Mouse (Mus musculus): Measurements from ENCODE around the gene Cad.
"Not testable (repeated sequence)": the region's sequence is repeated elsewhere in the genome, so short reads cannot be mapped to it uniquely, and the experiment has no call there.

Gene Cad

DNA sequence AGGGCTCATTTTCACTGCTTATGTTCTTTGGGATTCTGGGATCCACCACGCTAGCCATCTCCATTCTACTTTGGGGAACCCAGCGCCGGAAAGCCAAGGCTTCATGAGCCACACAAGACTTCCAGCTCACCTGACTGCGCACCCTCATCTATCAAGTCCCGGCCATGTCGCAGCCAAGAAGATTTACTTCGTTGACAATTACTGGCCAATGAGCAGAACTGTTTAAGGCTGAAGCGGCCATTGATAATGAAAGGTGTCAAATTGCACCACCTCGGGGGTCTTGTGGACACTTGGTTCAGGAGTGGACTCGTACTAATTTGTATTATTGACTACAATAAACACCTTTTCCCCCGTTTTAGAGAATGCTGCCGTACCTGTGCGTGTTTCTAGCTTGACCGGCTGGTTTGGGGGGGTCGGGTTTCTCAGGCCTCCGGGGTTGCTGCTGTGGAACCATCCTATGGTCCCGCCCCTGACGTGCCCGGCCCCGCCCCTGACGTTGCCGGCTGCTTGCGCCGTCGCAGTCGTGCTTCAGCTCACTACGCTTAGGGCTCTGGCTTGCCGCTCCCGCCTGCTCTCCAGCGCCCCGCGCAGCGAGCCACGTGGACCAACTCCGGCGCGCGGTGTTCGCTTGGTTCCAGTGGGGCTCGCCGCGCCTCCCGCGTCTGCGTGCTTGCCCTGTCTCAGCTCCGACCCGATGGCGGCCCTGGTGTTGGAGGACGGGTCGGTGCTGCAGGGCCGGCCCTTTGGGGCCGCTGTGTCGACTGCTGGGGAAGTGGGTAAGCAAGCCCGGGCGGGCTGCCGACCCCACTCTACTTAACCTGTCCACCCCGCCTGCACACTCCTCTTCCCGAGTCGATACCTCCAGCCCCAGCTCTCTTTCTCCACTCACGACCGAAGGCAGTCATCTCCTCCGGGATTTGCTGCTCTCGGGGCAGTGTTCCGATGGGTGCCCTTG, at the start of gene Cad:
TSS of gene Cad (plus strand) at position 520 of the 955 bp plus-strand sequence.
- H3K27me3 ChIP-seq (ENCODE audit: control insufficient read depth, insufficient read depth, low read length, poor library complexity, severe bottlenecking) = no peaks in the 10 kb centered on the region
- peak; percentile 91 for DNase-seq (ENCODE audit: low read depth, low spot score)
- 0 out of 2 replicates have a peak, but pooled peaks cover 7% of the 10 kb centered on the region for H3K36me3 ChIP-seq (ENCODE audit: control insufficient read depth, insufficient read depth, low read length, poor library complexity, severe bottlenecking)

DNA sequence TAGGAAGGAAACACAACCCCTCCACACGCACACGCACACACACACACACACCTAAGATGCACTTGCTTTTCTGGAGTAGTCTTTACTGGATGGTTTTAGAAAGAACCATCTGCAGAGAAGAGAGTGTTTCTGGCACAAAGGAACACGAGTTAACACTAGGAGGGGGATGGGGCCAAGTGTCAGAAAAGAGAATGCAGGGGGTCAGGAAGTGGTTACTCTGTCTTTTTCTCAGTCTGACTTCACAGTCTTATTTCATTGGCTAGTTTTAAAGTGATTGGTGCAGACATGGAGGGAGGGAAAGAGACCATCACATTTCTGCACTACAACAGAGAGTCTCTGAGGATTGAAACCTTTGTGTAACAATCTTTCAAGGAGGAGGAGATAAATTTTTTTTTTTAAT, 41.8 kb upstream of the Cad start:
- no peak for DNase-seq (ENCODE audit: low read depth, low spot score)
- no peaks in the 10 kb centered on the region for H3K36me3 ChIP-seq (ENCODE audit: control insufficient read depth, insufficient read depth, low read length, poor library complexity, severe bottlenecking)
- H3K27me3 ChIP-seq (ENCODE audit: control insufficient read depth, insufficient read depth, low read length, poor library complexity, severe bottlenecking) = no peaks in the 10 kb centered on the region

DNA sequence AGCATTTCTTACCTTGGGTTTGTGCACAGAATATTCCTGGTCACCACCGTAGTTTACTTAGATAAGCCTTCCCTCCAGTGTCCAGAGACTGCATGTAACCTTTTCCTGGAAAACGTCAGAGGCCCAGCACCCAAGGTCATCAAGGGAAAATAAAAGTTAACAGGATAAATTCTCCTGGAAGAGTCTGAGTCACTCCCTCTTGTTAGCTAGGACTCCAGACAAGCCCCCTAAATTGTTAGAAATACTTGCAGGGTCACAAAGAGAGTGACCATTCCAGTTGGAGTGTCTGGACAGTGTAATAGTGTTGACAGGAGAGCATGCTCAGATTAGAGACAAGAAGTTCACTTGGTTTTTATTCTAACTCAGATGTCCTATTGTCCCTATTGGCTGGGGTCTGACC, 38.7 kb upstream of the Cad start:
- no peak for DNase-seq (ENCODE audit: low read depth, low spot score)
- Histone ChIP-seq H3K27me3 (ENCODE audit: control insufficient read depth, insufficient read depth, low read length, poor library complexity, severe bottlenecking) (no peaks in the 10 kb centered on the region), H3K36me3 (ENCODE audit: control insufficient read depth, insufficient read depth, low read length, poor library complexity, severe bottlenecking) (no peaks in the 10 kb centered on the region)

DNA sequence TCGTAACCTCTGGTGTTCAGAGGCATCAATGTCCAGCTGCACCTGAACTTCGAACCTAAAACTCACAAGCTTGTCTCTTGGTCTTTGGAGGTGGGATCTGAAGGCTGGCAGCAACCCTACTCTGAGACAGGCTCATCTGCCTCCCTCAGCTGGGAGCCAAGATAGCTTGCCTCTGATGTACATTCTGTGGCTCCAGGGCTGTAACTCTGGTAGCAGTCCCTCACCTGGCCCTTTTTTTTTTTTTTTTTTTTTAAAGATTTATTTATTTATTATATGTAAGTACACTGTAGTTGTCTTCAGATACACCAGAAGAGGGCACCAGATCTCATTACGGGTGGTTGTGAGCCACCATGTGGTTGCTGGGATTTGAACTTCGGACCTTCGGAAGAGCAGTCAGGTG, 32.8 kb upstream of the Cad start:
- not testable (repeated sequence) for H3K36me3 ChIP-seq (ENCODE audit: control insufficient read depth, insufficient read depth, low read length, poor library complexity, severe bottlenecking); DNase-seq (ENCODE audit: low read depth, low spot score); H3K27me3 ChIP-seq (ENCODE audit: control insufficient read depth, insufficient read depth, low read length, poor library complexity, severe bottlenecking)

GRCm38 (mm10) chr5:31022690-31023089, 31.9 kb upstream of the Cad start:
- no peak for DNase-seq (ENCODE audit: low read depth, low spot score)
- Histone ChIP-seq H3K27me3 (ENCODE audit: control insufficient read depth, insufficient read depth, low read length, poor library complexity, severe bottlenecking) (no peaks in the 10 kb centered on the region; the same call in 1 of the 2 replicates), H3K36me3 (ENCODE audit: control insufficient read depth, insufficient read depth, low read length, poor library complexity, severe bottlenecking) (no peaks in the 10 kb centered on the region)

DNA sequence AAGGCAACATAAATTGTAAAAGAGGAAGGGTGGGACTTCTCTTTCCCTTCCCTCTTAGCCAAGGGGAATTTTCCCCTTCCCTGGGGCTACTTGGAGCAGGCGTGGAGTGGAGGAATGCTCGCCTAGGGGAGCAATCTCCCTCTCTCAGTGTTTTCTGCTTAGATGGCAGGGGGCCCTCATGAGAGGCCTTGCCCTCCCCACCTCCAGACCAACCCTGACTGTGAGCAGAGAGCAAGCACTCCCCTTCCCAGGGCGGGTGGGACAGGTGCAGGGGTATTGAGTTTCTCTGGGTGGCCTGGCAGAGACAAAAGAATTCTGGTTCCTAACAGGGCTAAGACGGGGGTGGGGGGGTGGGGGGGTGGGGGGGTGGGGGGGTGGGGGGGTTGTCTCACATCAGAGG, 31.3 kb upstream of the Cad start:
- Histone ChIP-seq H3K27me3 (ENCODE audit: control insufficient read depth, insufficient read depth, low read length, poor library complexity, severe bottlenecking) (no peaks in the 10 kb centered on the region; the same call in 1 of the 2 replicates), H3K36me3 (ENCODE audit: control insufficient read depth, insufficient read depth, low read length, poor library complexity, severe bottlenecking) (no peaks in the 10 kb centered on the region)
- no peak for DNase-seq (ENCODE audit: low read depth, low spot score)

- Histone ChIP-seq H3K27me3 (ENCODE audit: control insufficient read depth, insufficient read depth, low read length, poor library complexity, severe bottlenecking) (no peaks in the 10 kb centered on the region; the same call in 1 of the 2 replicates), H3K36me3 (ENCODE audit: control insufficient read depth, insufficient read depth, low read length, poor library complexity, severe bottlenecking) (no peaks in the 10 kb centered on the region)
- no peak for DNase-seq (ENCODE audit: low read depth, low spot score)
Measured at GRCm38 (mm10) chr5:31024641-31025040, 29.9 kb upstream of the Cad start.

DNA sequence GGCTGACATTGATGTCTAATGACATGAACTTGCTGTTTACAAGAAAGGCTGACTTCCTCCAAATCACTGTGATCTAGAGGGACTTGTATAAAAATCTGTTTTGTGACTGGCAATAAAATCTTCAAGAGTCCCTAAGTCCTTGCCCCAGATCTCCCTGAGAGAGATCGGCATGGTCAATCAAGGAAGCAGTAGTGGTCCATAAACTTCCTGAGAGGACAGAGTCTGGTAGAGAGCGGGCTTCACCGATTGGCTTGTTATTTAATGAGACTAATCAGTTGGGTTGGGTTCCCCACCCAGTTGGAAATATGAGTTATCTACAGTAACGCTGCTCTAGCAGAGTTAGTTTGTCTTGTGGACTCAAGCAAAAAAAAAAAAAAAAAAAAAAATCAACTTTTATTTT, 23.7 kb upstream of the Cad start:
- no peaks in the 10 kb centered on the region for H3K36me3 ChIP-seq (ENCODE audit: control insufficient read depth, insufficient read depth, low read length, poor library complexity, severe bottlenecking)
- DNase-seq (ENCODE audit: low read depth, low spot score) = no peak
- H3K27me3 ChIP-seq (ENCODE audit: control insufficient read depth, insufficient read depth, low read length, poor library complexity, severe bottlenecking) = no peaks in the 10 kb centered on the region

DNA sequence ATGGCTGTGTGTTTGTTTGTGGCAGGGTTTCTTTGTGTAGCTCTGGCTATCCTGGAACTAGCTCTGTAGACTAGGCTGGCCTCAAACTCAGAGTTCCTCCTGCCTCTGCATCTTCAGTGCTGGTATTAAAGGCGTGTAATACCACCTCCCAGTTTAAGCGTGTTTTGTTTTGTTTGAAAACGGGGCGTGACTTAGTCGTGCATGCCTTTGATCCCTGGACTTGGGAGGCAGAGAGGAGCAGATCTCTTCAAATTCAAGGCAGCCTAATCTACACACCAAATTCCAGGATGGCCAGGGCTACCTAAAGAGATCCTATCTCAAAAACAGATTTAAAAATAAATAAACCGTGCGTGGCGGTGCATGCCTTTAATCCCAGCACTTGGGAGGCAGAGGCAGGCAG, 23.1 kb upstream of the Cad start:
- DNase-seq (ENCODE audit: low read depth, low spot score) = no peak
- no peaks in the 10 kb centered on the region for H3K36me3 ChIP-seq (ENCODE audit: control insufficient read depth, insufficient read depth, low read length, poor library complexity, severe bottlenecking)
- no peaks in the 10 kb centered on the region for H3K27me3 ChIP-seq (ENCODE audit: control insufficient read depth, insufficient read depth, low read length, poor library complexity, severe bottlenecking)

DNA sequence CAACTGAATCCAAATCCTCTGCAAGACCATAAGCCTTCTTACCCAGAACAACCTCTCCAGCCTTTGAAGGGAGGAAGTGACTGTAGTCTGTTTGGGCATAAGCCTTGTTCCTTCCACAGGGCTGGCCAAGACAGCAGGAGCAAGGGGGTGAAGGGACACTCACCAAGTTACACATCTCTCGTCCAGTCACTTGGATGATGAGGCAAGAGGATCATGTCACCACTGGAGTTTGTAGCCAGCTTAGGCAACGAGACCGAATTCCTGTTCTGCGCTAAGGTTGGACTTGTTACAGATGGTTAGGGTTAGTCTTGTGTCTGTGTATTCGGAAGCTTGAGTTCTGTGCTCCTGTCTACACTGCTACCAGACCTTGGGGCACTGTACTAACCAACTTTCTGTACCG, 19.9 kb upstream of the Cad start:
- Histone ChIP-seq H3K36me3 (ENCODE audit: control insufficient read depth, insufficient read depth, low read length, poor library complexity, severe bottlenecking) (peaks cover 2% of the 10 kb centered on the region; the same call in 1 of the 2 replicates), H3K27me3 (ENCODE audit: control insufficient read depth, insufficient read depth, low read length, poor library complexity, severe bottlenecking) (no peaks in the 10 kb centered on the region)
- DNase-seq (ENCODE audit: low read depth, low spot score) = no peak

- H3K27me3 ChIP-seq (ENCODE audit: control insufficient read depth, insufficient read depth, low read length, poor library complexity, severe bottlenecking); H3K36me3 ChIP-seq (ENCODE audit: control insufficient read depth, insufficient read depth, low read length, poor library complexity, severe bottlenecking); DNase-seq (ENCODE audit: low read depth, low spot score): not testable (repeated sequence)
Measured at GRCm38 (mm10) chr5:31036556-31036955, 18.0 kb upstream of the Cad start.

DNA sequence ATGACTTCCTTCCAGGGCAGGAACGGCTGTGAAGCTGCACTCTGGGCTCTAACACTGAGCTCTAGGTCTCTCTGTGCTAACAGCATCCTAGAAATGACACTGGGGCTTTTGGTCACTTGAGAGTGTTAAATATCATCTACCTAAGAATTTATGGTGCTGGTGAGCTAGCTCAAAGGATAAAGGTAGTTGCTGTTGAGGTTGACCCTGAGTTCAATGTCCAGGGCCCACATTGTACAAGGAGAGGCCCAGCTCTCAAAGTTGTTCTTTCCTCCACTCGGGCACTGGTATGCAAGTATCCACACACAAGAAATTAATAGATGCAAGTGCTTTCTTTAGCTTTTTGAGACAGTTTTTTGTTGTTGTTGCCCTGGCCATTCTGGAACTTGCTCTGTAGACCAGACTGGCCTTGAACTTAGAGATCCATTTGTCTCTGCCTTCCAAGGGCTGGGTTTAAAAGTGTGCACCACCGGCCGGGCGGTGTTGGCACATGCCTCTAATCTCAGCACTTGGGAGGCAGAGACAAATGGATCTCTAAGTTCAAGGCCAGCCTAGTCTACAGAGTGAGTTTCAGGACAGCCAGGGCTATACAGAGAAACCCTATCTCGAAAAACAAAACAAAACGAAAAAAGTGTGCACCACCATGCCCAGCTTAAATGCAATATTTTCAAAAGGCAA, 16.3 kb upstream of the Cad start:
- Histone ChIP-seq H3K36me3 (ENCODE audit: control insufficient read depth, insufficient read depth, low read length, poor library complexity, severe bottlenecking) (peaks cover 4% of the 10 kb centered on the region), H3K27me3 (ENCODE audit: control insufficient read depth, insufficient read depth, low read length, poor library complexity, severe bottlenecking) (no peaks in the 10 kb centered on the region)
- no peak for DNase-seq (ENCODE audit: low read depth, low spot score)

DNA sequence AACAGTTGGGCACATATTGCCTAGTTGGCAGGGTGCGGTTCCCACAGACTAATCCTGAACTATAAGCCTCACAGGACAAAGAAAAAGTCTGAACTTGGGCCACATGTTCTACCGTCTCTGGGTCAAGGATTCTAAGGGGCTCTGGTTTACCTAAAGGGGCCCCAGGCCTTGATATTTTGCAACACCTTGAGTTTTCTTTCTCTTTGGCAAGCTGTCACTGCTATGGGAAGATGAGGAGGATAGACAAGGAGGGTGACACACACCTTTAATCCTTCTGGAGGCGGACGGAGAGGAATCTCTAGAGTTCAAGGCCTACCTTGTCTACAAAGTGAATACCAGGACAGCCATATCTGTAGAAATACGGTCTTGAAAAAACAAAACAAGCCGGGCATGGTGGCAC, 8.2 kb upstream of the Cad start:
- DNase-seq (ENCODE audit: low read depth, low spot score) = no peak
- Histone ChIP-seq H3K27me3 (ENCODE audit: control insufficient read depth, insufficient read depth, low read length, poor library complexity, severe bottlenecking) (no peaks in the 10 kb centered on the region), H3K36me3 (ENCODE audit: control insufficient read depth, insufficient read depth, low read length, poor library complexity, severe bottlenecking) (0 out of 2 replicates have a peak, but pooled peaks cover 2% of the 10 kb centered on the region)

DNA sequence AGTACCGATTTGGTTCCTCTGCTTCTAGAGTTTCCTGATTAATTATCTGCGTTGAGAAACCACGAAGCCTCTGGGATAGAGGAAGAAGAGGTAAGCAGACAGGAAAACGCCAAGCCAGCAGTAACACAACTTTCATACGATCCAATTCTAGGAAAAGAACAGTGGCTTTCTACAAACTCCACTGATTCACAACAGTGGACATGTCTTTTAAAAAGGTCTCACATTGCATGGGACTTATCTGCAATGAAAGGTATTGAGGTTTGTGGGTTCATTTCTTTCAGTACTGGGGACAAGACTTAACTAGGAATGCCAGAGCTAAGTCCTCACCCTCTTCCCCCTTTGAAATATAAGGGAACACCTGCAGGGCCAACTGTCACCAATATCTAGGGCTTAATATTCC, 7.5 kb upstream of the Cad start:
- H3K36me3 ChIP-seq (ENCODE audit: control insufficient read depth, insufficient read depth, low read length, poor library complexity, severe bottlenecking) = 0 out of 2 replicates have a peak, but pooled peaks cover 2% of the 10 kb centered on the region
- no peak for DNase-seq (ENCODE audit: low read depth, low spot score)
- no peaks in the 10 kb centered on the region for H3K27me3 ChIP-seq (ENCODE audit: control insufficient read depth, insufficient read depth, low read length, poor library complexity, severe bottlenecking)

Measured in splenic B cell, adult 2 months (primary cell).